Mouse (Mus musculus): ENCODE measurements around the gene Sectm1a. TPM values are rescaled to one million over a fixed set of nuclear protein-coding genes. Genes with fewer than 3 reads are reported as not detected.
"Not testable (repeated sequence)": the region's sequence is repeated elsewhere in the genome, so short reads cannot be mapped to it uniquely, and the experiment has no call there.

Gene Sectm1a
- not detected for total RNA-seq (2021)
- long read RNA-seq, experiment 1: 0 reads
- long read RNA-seq, experiment 2: 0 reads

GRCm38 (mm10) chr11:121081120-121081519 lies at the start of gene Sectm1a:
Gene Sectm1a, minus strand, starts transcription at chr11:121081220.
- intact Hi-C loops (cut with DNase I): no loop called here

GRCm38 (mm10) chr11:121129616-121130015 lies 48.6 kb upstream of the Sectm1a start:
- no peak for DNase-seq
- intact Hi-C loops (cut with DNase I): loop anchor here (5.0 kb wide), 1 partner anchor 72 kb away; no protein-coding TSS in a partner anchor

More at GRCm38 (mm10) chr11:121081120-121081519, at the start of gene Sectm1a:
- DNase-seq: no peak

GRCm38 (mm10) chr11:121127441-121127840 lies 46.4 kb upstream of the Sectm1a start:
- intact Hi-C loops (cut with DNase I): no loop called here

GRCm38 (mm10) chr11:121126395-121126794 lies 45.4 kb upstream of the Sectm1a start:
- DNase-seq: no peak
- intact Hi-C loops (cut with DNase I): no loop called here

More at GRCm38 (mm10) chr11:121127441-121127840, 46.4 kb upstream of the Sectm1a start:
- DNase-seq: no peak

- intact Hi-C loops (cut with DNase I): no loop called here
These were observed 44.6 kb upstream of the Sectm1a start for GRCm38 (mm10) chr11:121125522-121126172.

GRCm38 (mm10) chr11:121123438-121123837 lies 42.4 kb upstream of the Sectm1a start:
- no peak for DNase-seq
- intact Hi-C loops (cut with DNase I): no loop called here

More at GRCm38 (mm10) chr11:121125522-121126172, 44.6 kb upstream of the Sectm1a start:
- no peak for DNase-seq

GRCm38 (mm10) chr11:121122024-121122670 lies 41.1 kb upstream of the Sectm1a start:
- intact Hi-C loops (cut with DNase I): no loop called here
- DNase-seq: no peak

GRCm38 (mm10) chr11:121121151-121121550 lies 40.1 kb upstream of the Sectm1a start:
- no peak for DNase-seq
- intact Hi-C loops (cut with DNase I): no loop called here

- no peak for DNase-seq
- intact Hi-C loops (cut with DNase I): no loop called here
These were observed 37.6 kb upstream of the Sectm1a start, which contains the start of gene Tex19.2 for GRCm38 (mm10) chr11:121118577-121118976. Gene Tex19.2, minus strand, starts transcription at chr11:121118677.

GRCm38 (mm10) chr11:121118106-121118505 lies 37.1 kb upstream of the Sectm1a start:
- intact Hi-C loops (cut with DNase I): no loop called here
- no peak for DNase-seq

GRCm38 (mm10) chr11:121112091-121112775 lies 31.2 kb upstream of the Sectm1a start:
- DNase-seq: no peak
- intact Hi-C loops (cut with DNase I): no loop called here

GRCm38 (mm10) chr11:121111601-121112000 lies 30.6 kb upstream of the Sectm1a start:
- intact Hi-C loops (cut with DNase I): no loop called here
- no peak for DNase-seq

GRCm38 (mm10) chr11:121111051-121111450 lies 30.0 kb upstream of the Sectm1a start:
- intact Hi-C loops (cut with DNase I): no loop called here
- DNase-seq: no peak

- no peak for DNase-seq
- intact Hi-C loops (cut with DNase I): no loop called here
These were observed 29.0 kb upstream of the Sectm1a start for GRCm38 (mm10) chr11:121109986-121110385.

GRCm38 (mm10) chr11:121108061-121108460 lies 27.0 kb upstream of the Sectm1a start:
- intact Hi-C loops (cut with DNase I): no loop called here

GRCm38 (mm10) chr11:121107242-121107641 lies 26.2 kb upstream of the Sectm1a start:
- DNase-seq; intact Hi-C loops (cut with DNase I): not testable (repeated sequence)

More at GRCm38 (mm10) chr11:121108061-121108460, 27.0 kb upstream of the Sectm1a start:
- DNase-seq: no peak

- no peak for DNase-seq
- intact Hi-C loops (cut with DNase I): no loop called here
These were observed 20.2 kb upstream of the Sectm1a start for GRCm38 (mm10) chr11:121101124-121101805.

GRCm38 (mm10) chr11:121100692-121101091 lies 19.7 kb upstream of the Sectm1a start:
- intact Hi-C loops (cut with DNase I): no loop called here
- DNase-seq: no peak

- DNase-seq: no peak
- intact Hi-C loops (cut with DNase I): no loop called here
These were observed 18.7 kb upstream of the Sectm1a start for GRCm38 (mm10) chr11:121099762-121100161.

Data from gastrocnemius, postnatal 36 days (tissue).